Mouse (Mus musculus) ES-E14 (cell line): Measurements from ENCODE around the gene Rfxank. TPM values are rescaled to one million over a fixed set of nuclear protein-coding genes. Genes with fewer than 3 reads are reported as not detected.

Source experiments
- DNase-seq: peaks from one replicate; pipeline ENCODE4 v3.0.0-alpha.2; 2013; ENCODE audit warnings: low read depth, low spot score
- H3K27ac ChIP-seq: 2 replicates; pipeline ENCODE4 v1.5.1; 2012; ENCODE audit warnings: low read depth, mild to moderate bottlenecking, low read length, moderate library complexity, mixed read lengths; ENCODE audit not compliant: poor library complexity, insufficient read depth, severe bottlenecking
- H3K36me3 ChIP-seq: 2 replicates; pipeline ENCODE4 v1.6.1; 2012; ENCODE audit warnings: mild to moderate bottlenecking, low read length, moderate library complexity, mixed read lengths; ENCODE audit not compliant: control insufficient read depth, poor library complexity, insufficient read depth, severe bottlenecking
- H3K4me1 ChIP-seq, 2 experiments: fragments of 150-350 bp in 1 of 2; sonication (generic) in 1 of 2; 2 replicates each; pipeline ENCODE4 v1.6.1; 2012; ENCODE audit warnings: low read length in 2 of 2, mild to moderate bottlenecking in 1 of 2, mixed read lengths in 1 of 2; ENCODE audit not compliant: control insufficient read depth in 2 of 2, insufficient read depth in 2 of 2, poor library complexity in 1 of 2
- H3K4me3 ChIP-seq, 2 experiments: fragments of 150-350 bp in 1 of 2; sonication (generic) in 1 of 2; 2 replicates each; pipeline ENCODE4 v1.5.1; 2012; ENCODE audit warnings: low read length in 2 of 2, low read depth in 1 of 2, mild to moderate bottlenecking in 1 of 2, mixed read lengths in 1 of 2; ENCODE audit not compliant: insufficient read depth in 1 of 2, poor library complexity in 1 of 2, severe bottlenecking in 1 of 2
- H3K9ac ChIP-seq: 2 replicates; pipeline ENCODE4 v1.6.1; 2012; ENCODE audit warnings: low read depth, mild to moderate bottlenecking, low read length, mixed read lengths; ENCODE audit not compliant: poor library complexity, insufficient read depth, severe bottlenecking
- H3K9me3 ChIP-seq: fragments of 150-350 bp; sonication (generic); 2 replicates; pipeline ENCODE4 v1.6.1; 2012; ENCODE audit warnings: low read depth, mild to moderate bottlenecking, low read length; ENCODE audit not compliant: control insufficient read depth, insufficient read depth
- CHD2 ChIP-seq: IDR thresholded peaks from 2 replicates; pipeline ENCODE4 v1.6.1; 2014; ENCODE audit warnings: mild to moderate bottlenecking, low read depth, low read length, inconsistent platforms
- HCFC1 ChIP-seq: IDR thresholded peaks from 2 replicates; pipeline ENCODE4 v1.6.1; 2012; ENCODE audit warnings: low read length, inconsistent platforms, borderline replicate concordance; ENCODE audit not compliant: insufficient read depth
- MAFK ChIP-seq: IDR thresholded peaks from 2 replicates; pipeline ENCODE4 v1.6.1; 2014; ENCODE audit warnings: mild to moderate bottlenecking, low read depth, low read length, inconsistent platforms; ENCODE audit not compliant: insufficient read depth
- ZC3H11A ChIP-seq: IDR thresholded peaks from 2 replicates; pipeline ENCODE4 v1.6.1; 2012; ENCODE audit warnings: low read depth, mild to moderate bottlenecking, inconsistent platforms, low read length, borderline replicate concordance
- ZNF384 ChIP-seq: IDR thresholded peaks from 2 replicates; pipeline ENCODE4 v1.6.1; 2012; ENCODE audit warnings: low read depth, low read length, inconsistent platforms
- in situ Hi-C, 2 experiments: fragments of 600-800 bp; cut with MboI; formaldehyde crosslinking; loops; one replicate each; pipeline ENCODE4 v1.15.1; 2025; ENCODE audit warnings: low sequenced_read_pairs in 2 of 2, inconsistent platforms in 1 of 2; ENCODE audit not compliant: unreplicated experiment in 2 of 2
- total RNA-seq: library from RNA; depleted of rRNA; stranded (reverse); fragments of 300-350 nt; gene quantifications from 2 replicates; pipeline ENCODE4 v1.2.3, GENCODE M21; 2012; rRNA removed

The Rfxank gene
- total RNA-seq, result 10.4 and 11.2 TPM in 2 replicates

DNA sequence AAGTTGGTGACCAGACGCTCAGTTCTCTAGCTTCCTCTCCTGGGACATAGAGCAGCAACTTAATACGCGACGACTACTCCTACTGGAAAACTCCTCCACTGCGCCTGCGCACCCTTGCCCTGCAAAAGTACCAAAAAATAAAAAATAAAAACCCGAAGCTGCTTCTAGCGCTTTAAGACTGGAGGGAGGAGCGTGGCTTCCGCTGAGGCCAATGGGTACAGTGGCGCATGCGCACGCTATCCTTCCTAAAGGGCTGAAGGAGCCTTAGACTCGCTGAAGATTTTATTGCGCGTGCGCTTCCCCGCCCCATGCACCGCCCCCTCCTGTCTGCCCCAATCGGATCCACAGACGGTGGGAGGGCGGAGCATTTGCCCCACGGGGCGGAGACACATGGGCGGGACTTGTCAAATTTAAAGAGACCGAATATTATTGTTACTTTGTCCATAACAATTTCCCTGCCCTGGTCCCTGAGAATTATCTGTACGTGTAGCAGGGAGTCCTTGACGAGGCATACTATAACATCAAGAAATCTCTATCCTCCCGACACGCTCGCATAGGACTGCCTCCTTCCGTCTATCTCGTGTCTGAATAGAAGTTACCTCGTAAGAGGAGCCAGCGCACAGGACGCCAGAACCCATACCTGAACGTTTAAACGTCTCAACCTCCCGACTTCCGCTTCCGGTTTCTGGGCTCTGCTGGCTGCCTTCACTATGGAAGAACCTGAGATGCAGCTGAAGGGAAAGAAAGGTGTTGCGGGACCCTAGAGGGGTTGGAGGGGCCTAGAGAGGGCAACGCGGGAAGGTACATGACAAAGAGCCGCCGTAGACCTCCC lies at the start of gene Rfxank, which contains the start of the genes Borcs8 and Mef2b:
TSS of gene Rfxank (minus strand) at position 129 of the 832 bp plus-strand sequence.
TSS of gene Borcs8 (plus strand) at position 474 of the 832 bp plus-strand sequence.
TSS of gene Mef2b (plus strand) at position 686 of the 832 bp plus-strand sequence.
- in situ Hi-C loops, result no loop called here
- Histone ChIP-seq H3K36me3 (peaks cover 16% of the 10 kb centered on the region), H3K9me3 (no peaks in the 10 kb centered on the region), H3K4me1 (0 out of 4 replicates have a peak, but pooled peaks cover 0 to 4% of the 10 kb centered on the region in 2 experiments), H3K9ac (peak within 1 kb of the TSS; percentile 95), H3K4me3 (peak within 1 kb of the TSS; percentile 98 to 99), H3K27ac (0 out of 2 replicates have a peak within 1 kb of the TSS, but pooled peaks have one; percentile 65)
- DNase-seq, result peak; percentile 99
- TF ChIP-seq CHD2, result no peak
- 0 out of 2 replicates have a peak, but pooled peaks have one; percentile 35 for TF ChIP-seq HCFC1
- no peak for TF ChIP-seq MAFK
- TF ChIP-seq ZNF384, result no peak
- no peak for TF ChIP-seq ZC3H11A

DNA sequence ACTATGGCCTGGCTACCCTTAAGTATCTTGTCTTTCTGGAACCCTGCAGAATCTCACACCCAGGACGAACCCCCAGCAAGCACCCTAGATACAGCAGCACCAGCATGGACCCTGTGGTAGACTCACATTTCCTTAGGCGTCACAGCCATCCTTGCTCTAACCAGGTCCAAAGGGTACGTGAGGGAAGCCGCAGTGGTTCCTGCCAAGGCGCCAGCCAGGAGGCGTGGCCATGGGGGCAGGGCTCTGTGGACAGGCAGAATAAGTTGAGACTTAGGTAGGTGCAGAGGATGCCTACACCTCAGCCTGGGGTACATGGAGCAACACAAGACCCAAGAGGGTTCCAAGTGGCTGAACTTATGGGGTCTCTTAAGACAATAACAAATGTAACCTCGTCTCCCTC lies 49.8 kb upstream of the Rfxank start:
- H3K9me3 ChIP-seq, result no peaks in the 10 kb centered on the region
- in situ Hi-C loops, result no loop called here
- H3K4me1 ChIP-seq, result peaks cover 0 to 2% of the 10 kb centered on the region in 2 experiments; a peak in 1 of 4 replicates
- no peak for DNase-seq
- H3K4me3 ChIP-seq, result no peak overlapping the region
- H3K36me3 ChIP-seq, result no peaks in the 10 kb centered on the region
- H3K9ac ChIP-seq, result no peak overlapping the region
- H3K27ac ChIP-seq, result no peak overlapping the region
- TF ChIP-seq HCFC1, result no peak
- TF ChIP-seq ZNF384, result no peak
- no peak for TF ChIP-seq ZC3H11A
- TF ChIP-seq MAFK, result no peak
- TF ChIP-seq CHD2, result no peak

- no peaks in the 10 kb centered on the region; the same call in 1 of the 2 replicates for H3K36me3 ChIP-seq
- no peak overlapping the region for H3K9ac ChIP-seq
- H3K9me3 ChIP-seq, result no peaks in the 10 kb centered on the region
- no peak for TF ChIP-seq MAFK
- TF ChIP-seq ZNF384, result no peak
- TF ChIP-seq CHD2, result no peak
- TF ChIP-seq HCFC1, result no peak
- TF ChIP-seq ZC3H11A, result no peak
- H3K4me1 ChIP-seq, result peaks cover 0 to 4% of the 10 kb centered on the region in 2 experiments; a peak in 1 of 4 replicates
- H3K4me3 ChIP-seq, result no peak overlapping the region
- in situ Hi-C loops, result no loop called here
- no peak overlapping the region for H3K27ac ChIP-seq
- DNase-seq, result no peak
These were observed 44.2 kb upstream of the Rfxank start for GRCm38 (mm10) chr8:70183194-70183593.

DNA sequence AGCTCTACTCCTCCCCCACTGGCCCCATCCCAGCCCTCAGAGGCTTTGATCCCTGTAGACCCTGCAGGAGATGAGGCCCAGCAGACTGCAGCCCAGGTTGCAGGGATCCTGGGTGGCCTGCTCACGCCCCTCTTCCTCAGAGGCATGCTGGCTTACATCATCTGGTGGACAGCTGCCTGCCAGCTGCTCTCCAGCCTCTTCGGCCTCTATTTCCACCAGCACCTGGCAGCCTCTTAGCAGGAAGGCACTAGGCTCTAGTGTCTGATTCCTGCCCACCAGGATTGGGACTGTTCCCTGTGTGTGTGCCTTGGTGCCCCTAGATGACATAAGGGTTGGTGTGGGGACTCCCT lies 42.9 kb upstream of the Rfxank start:
- no peak overlapping the region for H3K27ac ChIP-seq
- H3K36me3 ChIP-seq, result peaks cover 5% of the 10 kb centered on the region; the same call in 1 of the 2 replicates
- H3K9ac ChIP-seq, result no peak overlapping the region
- no peaks in the 10 kb centered on the region for H3K9me3 ChIP-seq
- TF ChIP-seq HCFC1, result no peak
- TF ChIP-seq MAFK, result no peak
- no peak for TF ChIP-seq ZC3H11A
- TF ChIP-seq ZNF384, result no peak
- TF ChIP-seq CHD2, result no peak
- no peak overlapping the region for H3K4me3 ChIP-seq
- H3K4me1 ChIP-seq, result peaks cover 0 to 4% of the 10 kb centered on the region in 2 experiments; a peak in 1 of 4 replicates
- in situ Hi-C loops, result no loop called here
- no peak for DNase-seq
